Mouse (Mus musculus) CH12.LX (cell line): Measurements from ENCODE around the gene Tns4. TPM values are rescaled to one million over a fixed set of nuclear protein-coding genes. Genes with fewer than 3 reads are reported as not detected.

Experiments
- DNase-seq: peaks from one replicate; pipeline ENCODE4 v3.0.0-alpha.2; 2013; ENCODE audit errors: extremely low read depth
- H3K27ac ChIP-seq: 2 replicates; pipeline ENCODE4 v1.5.1; 2012; ENCODE audit warnings: low read depth, mild to moderate bottlenecking, control low read depth, moderate library complexity; ENCODE audit not compliant: insufficient read depth
- H3K27me3 ChIP-seq: replicated peaks from 2 replicates; pipeline ENCODE3; 2012; ENCODE audit warnings: inconsistent platforms
- H3K36me3 ChIP-seq, 2 experiments: replicated peaks in 1 of 2; 2 replicates each; pipeline versions ENCODE3 to v1.6.1; 2012; ENCODE audit warnings: inconsistent platforms in 1 of 2, low read length in 1 of 2, mild to moderate bottlenecking in 1 of 2, mixed read lengths in 1 of 2, moderate library complexity in 1 of 2; ENCODE audit not compliant: control insufficient read depth in 1 of 2, insufficient read depth in 1 of 2
- H3K4me1 ChIP-seq, 2 experiments: 2 replicates each; pipeline ENCODE4 v1.6.1; 2012; ENCODE audit warnings: inconsistent platforms in 1 of 2, moderate library complexity in 1 of 2; ENCODE audit not compliant: insufficient read depth in 2 of 2, control insufficient read depth in 1 of 2
- H3K4me2 ChIP-seq: 2 replicates; pipeline ENCODE4 v1.6.1; 2012; ENCODE audit warnings: low read depth, mild to moderate bottlenecking, control low read depth; ENCODE audit not compliant: poor library complexity, insufficient read depth, severe bottlenecking
- H3K4me3 ChIP-seq, 3 experiments: fragments of 150-350 bp in 1 of 3; sonication (generic) in 1 of 3; replicated peaks in 1 of 3; 2 replicates each; pipeline versions ENCODE3 to v1.5.1; 2011 to 2012; ENCODE audit warnings: low read depth in 2 of 3, low read length in 2 of 3, mild to moderate bottlenecking in 2 of 3, moderate library complexity in 2 of 3, control low read depth in 1 of 3, improper control_type of control experiment in 1 of 3, inconsistent platforms in 1 of 3, mixed read lengths in 1 of 3; ENCODE audit not compliant: poor library complexity in 1 of 3
- H3K79me2 ChIP-seq: replicated peaks from 2 replicates; pipeline ENCODE4 v1.6.1; 2012; ENCODE audit warnings: mild to moderate bottlenecking, moderate library complexity; ENCODE audit not compliant: control insufficient read depth, poor library complexity, insufficient read depth, severe bottlenecking; ENCODE audit errors: extremely low read depth
- H3K9ac ChIP-seq: 2 replicates; pipeline ENCODE4 v1.6.1; 2012; ENCODE audit warnings: low read depth, mild to moderate bottlenecking, control low read depth, moderate library complexity; ENCODE audit not compliant: insufficient read depth
- H3K9me3 ChIP-seq: replicated peaks from 2 replicates; pipeline ENCODE3; 2012; ENCODE audit warnings: low read length, inconsistent platforms, mixed read lengths
- BHLHE40 ChIP-seq: IDR thresholded peaks from 2 replicates; pipeline ENCODE4 v1.6.1; 2011; ENCODE audit warnings: mild to moderate bottlenecking, low read depth, low read length, improper control_type of control experiment
- CHD1 ChIP-seq: IDR thresholded peaks from 2 replicates; pipeline ENCODE4 v1.6.1; 2012; ENCODE audit warnings: low read depth, low read length, improper control_type of control experiment, inconsistent platforms
- CHD2 ChIP-seq: IDR thresholded peaks from 2 replicates; pipeline ENCODE4 v1.6.1; 2011; ENCODE audit warnings: low read length, improper control_type of control experiment
- CTCF ChIP-seq, 2 experiments: IDR thresholded peaks in 1 of 2; conservative IDR thresholded peaks in 1 of 2; 2 replicates each; pipeline ENCODE4 v1.5.1; 2011 to 2012; ENCODE audit warnings: low read depth in 2 of 2, low read length in 2 of 2, improper control_type of control experiment in 1 of 2, inconsistent platforms in 1 of 2, mild to moderate bottlenecking in 1 of 2, moderate library complexity in 1 of 2
- ELF1 ChIP-seq: IDR thresholded peaks from 2 replicates; pipeline ENCODE4 v1.6.1; 2014; ENCODE audit warnings: low read depth, mild to moderate bottlenecking, inconsistent platforms, low read length, improper control_type of control experiment
- EP300 ChIP-seq: IDR thresholded peaks from 2 replicates; pipeline ENCODE4 v1.6.1; 2011; ENCODE audit warnings: low read length, improper control_type of control experiment
- ETS1 ChIP-seq: conservative IDR thresholded peaks from 2 replicates; pipeline ENCODE4 v1.6.1; 2012; ENCODE audit warnings: low read depth, mild to moderate bottlenecking, inconsistent platforms, low read length, improper control_type of control experiment, moderate library complexity
- GABPA ChIP-seq: IDR thresholded peaks from 2 replicates; pipeline ENCODE4 v1.6.1; 2012; ENCODE audit warnings: low read depth, low read length, improper control_type of control experiment, inconsistent platforms; ENCODE audit not compliant: insufficient replicate concordance
- HCFC1 ChIP-seq: IDR thresholded peaks from 2 replicates; pipeline ENCODE4 v1.6.1; 2012; ENCODE audit warnings: low read depth, mild to moderate bottlenecking, inconsistent platforms, low read length, improper control_type of control experiment
- IRF4 ChIP-seq: IDR thresholded peaks from 2 replicates; pipeline ENCODE4 v1.6.1; 2014; ENCODE audit warnings: low read depth, mild to moderate bottlenecking, inconsistent platforms, low read length, improper control_type of control experiment
- JUN ChIP-seq: IDR thresholded peaks from 2 replicates; pipeline ENCODE4 v1.6.1; 2011; ENCODE audit warnings: low read depth, mild to moderate bottlenecking, low read length, improper control_type of control experiment, moderate library complexity; ENCODE audit not compliant: insufficient read depth
- JUND ChIP-seq: conservative IDR thresholded peaks from 2 replicates; pipeline ENCODE4 v1.6.1; 2011; ENCODE audit warnings: low read depth, low read length, improper control_type of control experiment
- KAT2A ChIP-seq: IDR thresholded peaks from 2 replicates; pipeline ENCODE4 v1.6.1; 2012; ENCODE audit warnings: low read length, improper control_type of control experiment, inconsistent platforms; ENCODE audit not compliant: insufficient replicate concordance
- MAFK ChIP-seq: IDR thresholded peaks from 2 replicates; pipeline ENCODE4 v1.6.1; 2011; ENCODE audit warnings: low read length, improper control_type of control experiment; ENCODE audit not compliant: insufficient replicate concordance
- MAX ChIP-seq: IDR thresholded peaks from 2 replicates; pipeline ENCODE4 v1.6.1; 2011; ENCODE audit warnings: low read length, improper control_type of control experiment
- MAZ ChIP-seq: IDR thresholded peaks from 2 replicates; pipeline ENCODE4 v1.6.1; 2012; ENCODE audit warnings: low read depth, mild to moderate bottlenecking, inconsistent platforms, low read length, improper control_type of control experiment, moderate library complexity
- MEF2A ChIP-seq: IDR thresholded peaks from 2 replicates; pipeline ENCODE4 v1.6.1; 2014; ENCODE audit warnings: low read depth, mild to moderate bottlenecking, inconsistent platforms, low read length, improper control_type of control experiment, borderline replicate concordance
- MXI1 ChIP-seq: IDR thresholded peaks from 2 replicates; pipeline ENCODE4 v1.6.1; 2011; ENCODE audit warnings: mild to moderate bottlenecking, low read depth, low read length, improper control_type of control experiment
- MYC ChIP-seq: IDR thresholded peaks from 2 replicates; pipeline ENCODE4 v1.6.1; 2011; ENCODE audit warnings: low read depth, mild to moderate bottlenecking, improper control_type of control experiment, low read length
- NELFE ChIP-seq: IDR thresholded peaks from 2 replicates; pipeline ENCODE4 v1.6.1; 2011; ENCODE audit warnings: low read depth, low read length, improper control_type of control experiment
- NRF1 ChIP-seq: IDR thresholded peaks from 2 replicates; pipeline ENCODE4 v1.6.1; 2014; ENCODE audit warnings: low read depth, mild to moderate bottlenecking, inconsistent platforms, low read length, improper control_type of control experiment, moderate library complexity
- PAX5 ChIP-seq: IDR thresholded peaks from 2 replicates; pipeline ENCODE4 v1.6.1; 2012; ENCODE audit warnings: low read length, inconsistent platforms, mixed read lengths
- POLR2AphosphoS2 ChIP-seq: IDR thresholded peaks from 2 replicates; pipeline ENCODE4 v1.6.1; 2011; ENCODE audit warnings: low read depth, low read length, improper control_type of control experiment
- RAD21 ChIP-seq: IDR thresholded peaks from 2 replicates; pipeline ENCODE4 v1.6.1; 2011; ENCODE audit warnings: low read depth, mild to moderate bottlenecking, low read length, improper control_type of control experiment, moderate library complexity
- SIN3A ChIP-seq: IDR thresholded peaks from 2 replicates; pipeline ENCODE4 v1.6.1; 2012; ENCODE audit warnings: low read length, improper control_type of control experiment, inconsistent platforms
- SMC3 ChIP-seq: IDR thresholded peaks from 2 replicates; pipeline ENCODE4 v1.6.1; 2011; ENCODE audit warnings: low read depth, low read length, improper control_type of control experiment
- TBP ChIP-seq: conservative IDR thresholded peaks from 2 replicates; pipeline ENCODE4 v1.6.1; 2011; ENCODE audit warnings: low read depth, low read length, improper control_type of control experiment
- TCF12 ChIP-seq: IDR thresholded peaks from 2 replicates; pipeline ENCODE4 v1.6.1; 2014; ENCODE audit warnings: low read depth, mild to moderate bottlenecking, inconsistent platforms, low read length, improper control_type of control experiment
- UBTF ChIP-seq: IDR thresholded peaks from 2 replicates; pipeline ENCODE4 v1.6.1; 2012; ENCODE audit warnings: low read depth, mild to moderate bottlenecking, inconsistent platforms, low read length, improper control_type of control experiment, moderate library complexity
- USF1 ChIP-seq: IDR thresholded peaks from 2 replicates; pipeline ENCODE4 v1.6.1; 2014; ENCODE audit warnings: low read depth, mild to moderate bottlenecking, inconsistent platforms, low read length, improper control_type of control experiment
- USF2 ChIP-seq: conservative IDR thresholded peaks from 2 replicates; pipeline ENCODE4 v1.6.1; 2011; ENCODE audit warnings: low read depth, low read length, improper control_type of control experiment
- ZC3H11A ChIP-seq: IDR thresholded peaks from 2 replicates; pipeline ENCODE4 v1.6.1; 2012; ENCODE audit warnings: low read depth, mild to moderate bottlenecking, inconsistent platforms, low read length, improper control_type of control experiment
- ZKSCAN1 ChIP-seq: IDR thresholded peaks from 2 replicates; pipeline ENCODE4 v1.6.1; 2012; ENCODE audit warnings: low read depth, inconsistent platforms, low read length, improper control_type of control experiment, borderline replicate concordance
- ZNF384 ChIP-seq: IDR thresholded peaks from 2 replicates; pipeline ENCODE4 v1.6.1; 2012; ENCODE audit warnings: low read depth, low read length, improper control_type of control experiment, inconsistent platforms
- dilution Hi-C: fragments of 300-500 bp; cut with MboI; formaldehyde crosslinking; loops from 2 replicates; pipeline ENCODE4 v1.14.3; 2020; ENCODE audit warnings: low sequenced_read_pairs; ENCODE audit not compliant: extremely low pct_unique_long_range_greater_than_20kb, extremely low pct_ligation_motif_present
- in situ Hi-C: fragments of 300-500 bp; cut with MboI; formaldehyde crosslinking; loops from 3 replicates; pipeline ENCODE4 v1.14.3; 2019; ENCODE audit warnings: low sequenced_read_pairs, low pct_ligation_motif_present, low pct_unique_long_range_greater_than_20kb, mixed read lengths
- polyA plus RNA-seq: library from polyadenylated mRNA; unstranded; fragments of >175 nt; gene quantifications from 2 replicates; pipeline ENCODE4 v1.2.1, GENCODE M21; 2012; ENCODE audit warnings: low read depth; ENCODE audit not compliant: insufficient read length
- total RNA-seq, 2 experiments: library from RNA; depleted of rRNA; stranded (reverse); fragments of 300-350 nt in 1 of 2; fragments of >200 nt in 1 of 2; gene quantifications; 2 replicates each; pipeline ENCODE4 v1.2.3; 2012 to 2014

Tns4 gene
- total and polyA plus RNA-seq, 3 experiments, result 0.04 to 0.11 TPM; not detected in 1

GRCm38 (mm10) chr11:99133285-99133897, 44.3 kb upstream of the Tns4 start:
- Histone ChIP-seq H3K36me3 (no peaks in the 10 kb centered on the region), H3K27ac (peak overlapping the region; percentile 76), H3K9ac (peak overlapping the region; percentile 5), H3K9me3 (no peaks in the 10 kb centered on the region)
- in situ Hi-C loops, result loop anchor here (5.0 kb wide), 1 partner anchor 91 kb away; the partner anchor contains the start of gene Igfbp4
- dilution Hi-C loops, result no loop called here
- TF ChIP-seq CTCF (conservative IDR thresholded peaks at IDR 0.05 in 1 of 2, IDR thresholded peaks at IDR 0.05 in 1 of 2; ENCODE audit: low read depth in 2 of 2, low read length in 2 of 2) (no peak), MEF2A (0 out of 2 replicates have a peak, but pooled peaks have one; percentile 67), USF1 (no peak), ETS1 (peak; percentile 60), MXI1 (peak; percentile 61), BHLHE40 (peak; percentile 55; the same call in 1 of the 2 replicates), KAT2A (no peak), SIN3A (peak; percentile 74; the same call in 1 of the 2 replicates), JUN (no peak), HCFC1 (peak; percentile 46; the same call in 1 of the 2 replicates), RAD21 (no peak; the same call in 1 of the 2 replicates), EP300 (peak; percentile 69), POLR2AphosphoS2 (no peak), ZNF384 (no peak), CHD1 (0 out of 2 replicates have a peak, but pooled peaks have one; percentile 53), GABPA (no peak), ELF1 (peak; percentile 75), MYC (peak; percentile 91), TCF12 (0 out of 2 replicates have a peak, but pooled peaks have one; percentile 59), MAZ (peak; percentile 71; the same call in 1 of the 2 replicates), ZC3H11A (no peak), MAFK (0 out of 2 replicates have a peak, but pooled peaks have one; percentile 27), TBP (no peak; the same call in 1 of the 2 replicates), MAX (peak; percentile 85), USF2 (no peak), IRF4 (peak; percentile 83), CHD2 (peak; percentile 60; the same call in 1 of the 2 replicates), PAX5 (no peak), ZKSCAN1 (no peak), NELFE (no peak; the same call in 1 of the 2 replicates), JUND (peak; percentile 43; the same call in 1 of the 2 replicates), SMC3 (no peak), UBTF (no peak), NRF1 (no peak)
- TF ChIP-seq, all 38 proteins: peak for 17
- Histone ChIP-seq H3K4me3 (no peak overlapping the region), H3K27me3 (no peaks in the 10 kb centered on the region), H3K4me1 (peaks cover 50 to 89% of the 10 kb centered on the region in 2 experiments), H3K4me2 (peak overlapping the region; percentile 32; the same call in 1 of the 2 replicates), H3K79me2 (no peaks in the 10 kb centered on the region)
- DNase-seq, result peak; percentile 64
